Mouse (Mus musculus) midbrain, embryonic 11.5 days (tissue): ENCODE measurements around the gene Bbs2. TPM values are rescaled to one million over a fixed set of nuclear protein-coding genes. Genes with fewer than 3 reads are reported as not detected.

Experiments
- ATAC-seq: fragments of 200-750 bp; cut with Nextera tagmentation; 2 replicates; pipeline ENCODE4 v1.8.0; 2017; ENCODE audit warnings: moderate TSS enrichment, moderate library complexity; ENCODE audit not compliant: low FRiP score
- DNase-seq: peaks from one replicate; pipeline ENCODE4 v3.0.0; 2015; ENCODE audit warnings: low spot score; ENCODE audit errors: missing footprints
- H3K27ac ChIP-seq: fragments of 300-500 bp; sonication (generic); 2 replicates; pipeline ENCODE4 v1.5.1; 2014; ENCODE audit warnings: low read depth, low read length
- H3K27me3 ChIP-seq: fragments of 300-500 bp; sonication (generic); 2 replicates; pipeline ENCODE4 v1.6.1; 2014; ENCODE audit warnings: mild to moderate bottlenecking, low read length, moderate library complexity, mixed read lengths; ENCODE audit not compliant: control insufficient read depth, insufficient read depth
- H3K36me3 ChIP-seq: fragments of 300-500 bp; sonication (generic); 2 replicates; pipeline ENCODE4 v1.6.1; 2014; ENCODE audit warnings: mild to moderate bottlenecking, low read length, moderate library complexity, mixed read lengths; ENCODE audit not compliant: control insufficient read depth, insufficient read depth
- H3K4me1 ChIP-seq: fragments of 300-500 bp; sonication (generic); 2 replicates; pipeline ENCODE4 v1.6.1; 2014; ENCODE audit warnings: low read length; ENCODE audit not compliant: control insufficient read depth, insufficient read depth
- H3K4me2 ChIP-seq: fragments of 300-500 bp; sonication (generic); 2 replicates; pipeline ENCODE4 v1.6.1; 2014; ENCODE audit warnings: mild to moderate bottlenecking, moderate library complexity
- H3K4me3 ChIP-seq: fragments of 300-500 bp; sonication (generic); 2 replicates; pipeline ENCODE4 v1.5.1; 2014; ENCODE audit warnings: low read depth, low read length
- H3K9ac ChIP-seq: fragments of 300-500 bp; sonication (generic); 2 replicates; pipeline ENCODE4 v1.6.1; 2014; ENCODE audit warnings: low read length
- H3K9me3 ChIP-seq: fragments of 300-500 bp; sonication (generic); 2 replicates; pipeline ENCODE4 v1.6.1; 2016; ENCODE audit warnings: low read length; ENCODE audit not compliant: control insufficient read depth
- WGBS: fragments of 180-500 bp; shearing (Covaris S2); extraction: QIAGEN DNeasy Blood & Tissue Kit; methylation state at CpG from one replicate; pipeline ENCODE4 v1.1.7; 2014; 5-methylcytosine and 5-hydroxymethylcytosine counted together
- polyA plus RNA-seq: library from polyadenylated mRNA; unstranded; fragments of >200 nt; fragmentation: Nextera tagmentation; extraction: Ambion mirVana; gene quantifications from 2 replicates; pipeline ENCODE4 v1.2.1, GENCODE M21; 2014

Gene Bbs2
- polyA plus RNA-seq, 1 experiment from 2014 or later, result 21.3 TPM

DNA sequence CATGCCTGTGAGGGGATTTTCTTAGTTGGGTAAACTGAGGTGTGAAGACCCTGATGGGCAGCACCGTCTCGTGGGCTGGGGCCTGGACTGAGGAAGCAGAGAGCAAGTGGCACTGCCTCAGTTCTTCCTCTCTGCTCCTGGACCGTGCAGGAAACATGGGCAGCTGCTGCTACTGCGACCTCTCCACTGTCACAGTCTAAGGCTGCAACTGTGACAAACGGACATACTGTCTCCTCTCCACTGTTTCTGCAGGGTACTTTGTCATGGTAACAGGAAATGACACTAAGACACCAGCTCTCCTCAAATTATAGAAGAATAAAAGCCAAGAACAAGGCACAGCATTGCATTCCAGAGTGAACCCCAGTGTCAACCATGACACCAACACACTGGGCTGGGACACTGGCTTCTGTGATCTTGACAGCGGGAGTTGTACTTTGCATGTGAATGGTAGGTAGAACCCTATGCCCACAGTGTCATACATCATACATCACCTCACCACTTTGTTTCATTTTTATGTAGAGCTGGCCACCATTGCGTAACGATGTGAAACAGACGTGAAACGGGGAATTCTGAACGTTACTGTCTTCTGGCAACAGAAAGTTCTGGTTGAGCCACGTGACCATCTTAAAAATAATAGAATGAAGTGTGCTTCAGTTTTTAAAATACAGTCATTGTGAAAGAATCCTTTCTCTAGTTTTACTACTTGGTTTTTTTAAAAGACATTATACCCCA lies 22.1 kb downstream of the Bbs2 start:
- DNase-seq (no peak), ATAC-seq (no peak)
- no peaks in the 10 kb centered on the region for H3K4me1 ChIP-seq
- no peak overlapping the region for H3K4me2 ChIP-seq
- H3K27me3 ChIP-seq, result no peaks in the 10 kb centered on the region
- H3K36me3 ChIP-seq, result no peaks in the 10 kb centered on the region
- no peak overlapping the region for H3K9ac ChIP-seq
- no peak overlapping the region for H3K27ac ChIP-seq
- no peaks in the 10 kb centered on the region for H3K9me3 ChIP-seq
- H3K4me3 ChIP-seq, result no peak overlapping the region
- 89% methylated on average over 12 of the region's 12 CpGs for WGBS

GRCm38 (mm10) chr8:94068793-94069192 lies 29.9 kb downstream of the Bbs2 start:
- Histone ChIP-seq H3K36me3 (0 out of 2 replicates have a peak, but pooled peaks cover 5% of the 10 kb centered on the region), H3K9ac (no peak overlapping the region), H3K4me1 (peaks cover 6% of the 10 kb centered on the region; the same call in 1 of the 2 replicates), H3K27me3 (no peaks in the 10 kb centered on the region), H3K4me2 (no peak overlapping the region), H3K9me3 (no peaks in the 10 kb centered on the region), H3K27ac (no peak overlapping the region), H3K4me3 (no peak overlapping the region)
- 94% methylated on average over 7 of the region's 7 CpGs for WGBS
- peak; percentile 84 for DNase-seq
- ATAC-seq, result no peak

DNA sequence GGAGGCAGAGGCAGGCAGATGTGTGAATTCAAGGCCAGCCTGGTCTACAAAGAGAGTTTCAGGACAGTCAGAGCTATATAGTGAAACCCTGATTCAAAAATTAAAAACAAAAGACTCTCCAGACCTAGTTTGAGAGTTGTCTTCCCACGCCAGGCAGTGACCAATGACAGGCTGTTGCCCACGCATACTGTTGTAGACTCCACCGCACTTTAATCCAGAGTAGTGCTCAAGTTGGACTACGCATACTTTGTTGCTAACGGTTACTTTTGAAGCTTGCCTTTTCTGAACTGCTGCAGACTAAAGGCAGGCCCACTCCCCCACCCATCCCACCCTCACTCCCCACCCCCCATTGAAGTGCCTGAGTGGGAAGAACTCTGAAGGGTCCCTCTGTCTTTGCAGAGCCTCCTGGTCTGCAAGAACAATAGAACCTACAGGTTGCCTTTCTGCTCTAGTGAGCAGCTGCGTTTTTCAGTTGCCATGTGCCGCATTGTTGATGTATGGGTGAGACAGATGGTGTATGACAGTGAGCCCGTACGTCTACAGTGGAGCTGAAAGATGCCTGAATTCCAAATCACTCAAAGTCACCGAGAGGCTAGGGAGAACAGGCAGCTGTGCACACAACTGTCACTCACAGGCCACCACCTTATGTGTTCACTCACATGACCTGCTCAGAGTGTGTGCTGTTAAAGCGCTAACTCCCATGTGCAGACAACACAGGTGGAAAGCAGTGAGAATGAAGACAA lies 32.4 kb downstream of the Bbs2 start:
- Histone ChIP-seq H3K4me3 (no peak overlapping the region), H3K27ac (peak overlapping the region; percentile 15; the same call in 1 of the 2 replicates), H3K9ac (no peak overlapping the region), H3K9me3 (no peaks in the 10 kb centered on the region), H3K27me3 (no peaks in the 10 kb centered on the region), H3K36me3 (0 out of 2 replicates have a peak, but pooled peaks cover 8% of the 10 kb centered on the region), H3K4me2 (no peak overlapping the region), H3K4me1 (peaks cover 6% of the 10 kb centered on the region; the same call in 1 of the 2 replicates)
- ATAC-seq, result peak; percentile 92
- peak; percentile 91 for DNase-seq
- WGBS, result 34% methylated on average over 11 of the region's 11 CpGs

DNA sequence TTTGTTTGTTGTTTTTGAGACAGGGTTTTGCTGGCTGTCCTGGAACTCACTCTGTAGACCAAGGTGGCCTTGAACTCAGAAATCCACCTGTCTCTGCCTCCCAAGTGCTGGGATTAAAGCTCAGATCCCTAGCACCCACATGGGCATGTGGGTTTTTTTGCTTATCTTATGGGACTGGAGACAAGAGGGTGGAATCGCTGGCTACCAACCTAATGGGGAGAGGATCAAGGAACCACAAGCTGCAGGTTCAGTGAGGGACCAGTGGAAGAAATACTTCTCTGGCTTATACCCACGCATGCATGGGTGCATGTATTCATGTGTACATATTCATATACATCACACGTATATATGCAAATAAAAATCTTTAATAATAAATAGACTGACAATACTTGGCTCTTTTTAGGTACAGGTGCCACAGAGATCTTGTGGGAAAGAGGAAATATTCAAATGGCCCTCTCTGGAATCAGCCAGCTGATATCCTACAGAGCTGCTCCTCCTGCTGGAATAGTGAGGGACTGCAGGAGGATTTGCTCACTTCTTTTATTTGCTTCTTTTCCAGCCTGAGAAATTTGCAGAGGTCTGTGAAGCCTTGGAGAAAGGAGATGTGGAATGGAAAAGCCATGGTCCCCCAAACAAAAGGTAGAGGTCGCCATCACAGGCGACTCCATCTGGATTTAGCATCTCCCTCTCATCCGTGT lies 41.4 kb downstream of the Bbs2 start:
- Histone ChIP-seq H3K4me1 (no peaks in the 10 kb centered on the region), H3K27me3 (no peaks in the 10 kb centered on the region), H3K36me3 (peaks cover 3% of the 10 kb centered on the region; the same call in 1 of the 2 replicates), H3K9me3 (no peaks in the 10 kb centered on the region), H3K9ac (no peak overlapping the region), H3K4me2 (no peak overlapping the region), H3K27ac (no peak overlapping the region), H3K4me3 (no peak overlapping the region)
- 67% methylated on average over 6 of the region's 6 CpGs for WGBS
- ATAC-seq (no peak), DNase-seq (peak; percentile 94)

GRCm38 (mm10) chr8:94052696-94053095 lies 46.0 kb downstream of the Bbs2 start:
- no peak overlapping the region for H3K4me3 ChIP-seq
- ATAC-seq, result no peak
- DNase-seq, result no peak
- no peak overlapping the region for H3K27ac ChIP-seq
- H3K4me1 ChIP-seq, result no peaks in the 10 kb centered on the region
- H3K9ac ChIP-seq, result no peak overlapping the region
- no peak overlapping the region for H3K4me2 ChIP-seq
- no peaks in the 10 kb centered on the region for H3K9me3 ChIP-seq
- H3K27me3 ChIP-seq, result no peaks in the 10 kb centered on the region
- H3K36me3 ChIP-seq, result peaks cover 3% of the 10 kb centered on the region; the same call in 1 of the 2 replicates
- WGBS, result 87% methylated on average over 12 of the region's 12 CpGs

- no peaks in the 10 kb centered on the region for H3K27me3 ChIP-seq
- H3K36me3 ChIP-seq, result peaks cover 3% of the 10 kb centered on the region; the same call in 1 of the 2 replicates
- ATAC-seq (no peak), DNase-seq (no peak)
- no peaks in the 10 kb centered on the region for H3K9me3 ChIP-seq
- H3K4me3 ChIP-seq, result no peak overlapping the region
- 83% methylated on average over 2 of the region's 2 CpGs for WGBS
- no peak overlapping the region for H3K27ac ChIP-seq
- no peak overlapping the region for H3K4me2 ChIP-seq
- no peak overlapping the region for H3K9ac ChIP-seq
- no peaks in the 10 kb centered on the region for H3K4me1 ChIP-seq
Observed at GRCm38 (mm10) chr8:94047845-94048244, 50.9 kb downstream of the Bbs2 start.

DNA sequence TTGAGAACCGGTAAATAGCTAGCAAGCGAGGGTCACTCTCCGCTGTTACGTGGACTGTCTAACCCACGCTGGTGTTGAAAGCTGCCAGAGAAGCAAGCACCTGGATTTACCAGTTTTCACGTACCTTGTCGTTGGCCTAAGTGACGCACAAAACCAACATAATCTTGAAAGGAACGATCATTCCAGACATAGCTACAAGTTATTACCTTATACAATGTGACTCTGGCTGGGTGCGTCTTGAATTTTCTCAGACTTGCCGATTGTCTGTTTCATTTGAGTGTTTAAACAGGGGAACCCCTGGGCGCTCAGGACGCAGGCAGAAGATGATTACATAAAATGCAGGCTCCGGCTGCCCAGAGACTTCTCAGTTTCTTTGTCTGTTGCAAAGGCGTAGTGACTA lies 60.9 kb downstream of the Bbs2 start:
- no peaks in the 10 kb centered on the region for H3K9me3 ChIP-seq
- H3K4me2 ChIP-seq, result peak overlapping the region; percentile 85
- H3K36me3 ChIP-seq, result no peaks in the 10 kb centered on the region
- DNase-seq (peak; percentile 82), ATAC-seq (no peak)
- peak overlapping the region; percentile 75 for H3K4me3 ChIP-seq
- no peak overlapping the region for H3K27ac ChIP-seq
- peaks cover 31% of the 10 kb centered on the region for H3K4me1 ChIP-seq
- H3K9ac ChIP-seq, result peak overlapping the region; percentile 73
- WGBS, result 13% methylated on average over 15 of the region's 15 CpGs
- no peaks in the 10 kb centered on the region for H3K27me3 ChIP-seq

GRCm38 (mm10) chr8:94036944-94037524 lies 61.7 kb downstream of the Bbs2 start, which contains the start of the genes Nudt21 and Ogfod1:
Gene Nudt21, minus strand, starts transcription at chr8:94037031.
Gene Ogfod1, plus strand, starts transcription at chr8:94037198.
- Histone ChIP-seq H3K27ac (peak within 1 kb of the TSS; percentile 35; the same call in 1 of the 2 replicates), H3K9me3 (no peaks in the 10 kb centered on the region), H3K36me3 (no peaks in the 10 kb centered on the region), H3K4me2 (peak within 1 kb of the TSS; percentile 85), H3K9ac (peak within 1 kb of the TSS; percentile 77), H3K4me1 (peaks cover 31% of the 10 kb centered on the region), H3K4me3 (peak within 1 kb of the TSS; percentile 75), H3K27me3 (no peaks in the 10 kb centered on the region)
- DNase-seq, result peak; percentile 100
- peak; percentile 99 for ATAC-seq
- under 1% methylated on average over 41 of the region's 41 CpGs for WGBS
